Mouse (Mus musculus) heart, postnatal 10 days (tissue): ENCODE measurements around the gene Mov10. TPM values are rescaled to one million over a fixed set of nuclear protein-coding genes. Genes with fewer than 3 reads are reported as not detected.

Source experiments
- DNase-seq, 2 experiments: peaks; one replicate each; pipeline ENCODE4 v3.0.0; 2021
- intact Hi-C: fragments of 180-260 bp; cut with DNase I; formaldehyde crosslinking; loops from one replicate; pipeline ENCODE4 v1.15.1; 2025
- total RNA-seq, 2 experiments: library from RNA; stranded (reverse); gene quantifications; 2 replicates each; pipeline ENCODE4 v1.2.3; 2021

Gene Mov10
- total RNA-seq, 2 experiments from 2014 or later = 10.3 to 14.6 TPM

- no peak for DNase-seq
- intact Hi-C loops = no loop called here
Observed at GRCm38 (mm10) chr3:104812254-104812653, 6.1 kb downstream of the Mov10 start.

- DNase-seq = no peak
- intact Hi-C loops = no loop called here
Observed at GRCm38 (mm10) chr3:104811752-104812151, 6.6 kb downstream of the Mov10 start.

DNA sequence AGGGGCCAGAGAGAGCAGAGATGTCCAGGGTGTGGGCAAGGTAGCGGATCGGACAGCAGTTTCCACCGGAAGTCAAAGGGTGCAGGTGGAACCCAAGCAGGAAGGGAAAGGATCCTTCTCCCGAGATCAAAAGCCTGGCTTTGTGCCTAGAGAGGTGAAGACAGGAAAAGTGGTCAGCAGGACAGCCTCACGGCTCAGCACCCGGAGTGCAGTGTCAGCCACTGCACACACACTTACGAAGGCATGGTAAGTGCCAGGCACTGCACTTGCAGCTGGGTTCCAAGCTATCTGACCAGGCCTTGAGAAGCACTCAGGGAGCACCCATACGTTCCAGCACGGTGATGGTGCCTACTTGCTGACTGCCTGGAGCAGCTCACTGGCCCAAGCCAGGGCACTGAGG lies 12.8 kb downstream of the Mov10 start:
- DNase-seq = peak in 1 of 2 experiments; percentile 58
- intact Hi-C loops = no loop called here

DNA sequence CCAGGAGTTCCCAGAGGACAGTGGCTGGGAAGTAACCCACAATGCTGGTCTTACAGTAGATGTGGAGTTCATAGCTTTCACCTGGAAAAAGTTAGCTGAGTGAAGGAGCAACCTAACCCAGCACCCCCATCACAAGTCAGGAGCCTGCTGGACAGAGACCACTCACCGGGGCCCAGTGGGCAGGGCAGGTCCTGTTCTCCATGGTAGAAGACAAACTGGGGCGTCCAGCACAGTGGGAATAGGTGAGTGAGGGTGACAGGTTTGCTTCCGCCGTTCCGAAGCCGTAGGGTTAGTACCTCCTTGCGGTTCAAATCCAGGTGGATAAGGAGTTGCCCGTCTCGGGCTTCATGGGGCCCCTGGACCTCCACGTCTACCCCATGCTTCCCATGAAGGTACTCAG lies 14.1 kb downstream of the Mov10 start:
- intact Hi-C loops = no loop called here
- DNase-seq = no peak

GRCm38 (mm10) chr3:104801481-104801880 lies 16.9 kb downstream of the Mov10 start:
- no peak for DNase-seq
- intact Hi-C loops = no loop called here

GRCm38 (mm10) chr3:104800681-104801080 lies 17.7 kb downstream of the Mov10 start:
- intact Hi-C loops = no loop called here
- no peak for DNase-seq

DNA sequence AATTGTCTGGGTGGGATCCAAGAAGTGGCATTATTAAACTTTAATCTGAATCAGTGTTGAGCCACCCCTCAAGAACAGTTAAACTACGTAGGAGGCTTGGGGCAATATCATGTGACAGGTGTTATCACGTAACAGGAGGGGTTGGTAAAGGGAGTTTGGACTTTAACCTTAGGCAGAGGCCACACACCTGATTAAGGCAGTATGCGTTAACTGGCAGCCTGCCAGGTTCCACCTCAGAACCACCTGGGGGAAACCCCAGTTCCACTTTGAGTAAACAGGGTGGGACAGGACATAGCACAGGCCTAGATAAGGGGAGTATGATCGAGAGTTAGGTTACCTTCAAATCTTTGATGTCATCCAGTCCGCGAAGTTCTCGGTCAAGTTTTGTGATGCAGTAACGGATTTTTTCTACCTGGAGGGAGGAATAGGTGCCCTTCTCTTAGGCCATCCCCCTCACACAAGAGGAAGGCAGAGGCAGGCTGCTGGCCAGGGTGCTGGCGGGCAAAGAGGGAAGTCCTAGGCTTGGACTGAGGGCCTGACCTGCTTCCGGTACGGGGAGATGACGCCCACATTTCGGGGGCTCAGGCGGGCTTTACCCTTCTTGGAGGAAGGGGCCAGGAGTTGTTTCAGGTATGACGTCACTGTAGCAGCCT lies 21.8 kb downstream of the Mov10 start:
- DNase-seq = no peak
- intact Hi-C loops = loop anchor here (2.0 kb wide), 1 partner anchor 20 kb away; no protein-coding TSS in a partner anchor

DNA sequence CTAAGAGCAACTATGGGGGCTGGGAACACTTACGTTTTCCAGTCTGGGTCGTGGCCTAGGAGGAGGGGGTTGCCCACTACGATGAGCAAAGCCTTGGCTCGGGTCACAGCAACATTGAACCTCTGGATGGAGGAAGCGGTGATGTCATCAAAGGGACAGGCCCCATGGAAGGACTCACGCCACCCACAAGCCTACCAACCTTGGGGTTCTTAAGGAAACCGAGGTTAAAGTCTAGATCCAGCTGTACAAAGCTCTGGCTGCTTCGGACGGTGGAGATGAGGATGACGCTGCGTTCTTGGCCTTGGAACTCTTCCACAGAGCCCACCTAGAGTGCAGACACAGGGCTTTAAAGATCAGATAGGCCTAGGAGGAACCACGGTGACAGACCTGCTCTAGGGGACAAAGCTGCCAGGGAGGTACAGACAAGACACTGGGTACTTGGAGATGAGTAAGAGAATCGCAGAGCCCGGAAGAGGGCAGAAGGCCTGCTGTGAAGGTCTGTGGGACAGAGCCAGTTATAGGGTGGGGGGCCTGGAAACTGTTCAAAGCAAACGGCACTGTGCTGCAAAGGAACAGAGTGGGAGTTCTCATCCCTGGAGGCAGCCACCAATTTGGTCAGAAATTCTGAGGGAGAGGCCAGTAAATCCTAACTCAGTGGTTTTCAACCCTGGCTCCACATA lies 22.6 kb downstream of the Mov10 start:
- intact Hi-C loops = loop anchor here (2.0 kb wide), 1 partner anchor 21 kb away; no protein-coding TSS in a partner anchor
- no peak for DNase-seq

DNA sequence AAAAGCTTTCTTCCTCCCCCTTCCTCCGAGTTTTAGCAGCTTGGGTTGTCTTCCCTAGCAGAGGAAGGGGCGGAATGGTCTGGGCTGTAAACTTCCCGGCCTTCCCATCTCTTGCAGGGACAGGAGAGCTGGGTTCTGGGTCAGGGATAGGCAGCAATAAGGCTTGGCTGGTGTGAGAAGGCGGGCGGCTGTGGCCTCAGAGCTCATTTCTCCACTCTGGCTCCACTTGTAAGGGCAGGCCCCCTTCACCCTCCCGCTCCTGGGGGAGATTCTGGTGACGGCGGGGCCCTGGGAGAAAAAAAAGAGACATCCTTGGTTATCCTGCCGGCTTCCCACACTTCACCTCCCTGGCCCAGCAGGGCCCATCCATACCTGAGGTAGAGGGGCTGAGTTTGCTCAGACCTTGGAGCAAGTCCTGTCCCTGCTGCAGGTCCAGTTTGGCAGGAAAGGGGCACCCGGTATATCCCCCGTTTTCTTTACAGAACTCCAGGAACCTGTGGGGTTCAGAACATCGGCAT lies 23.4 kb downstream of the Mov10 start:
- intact Hi-C loops = no loop called here
- DNase-seq = no peak

DNA sequence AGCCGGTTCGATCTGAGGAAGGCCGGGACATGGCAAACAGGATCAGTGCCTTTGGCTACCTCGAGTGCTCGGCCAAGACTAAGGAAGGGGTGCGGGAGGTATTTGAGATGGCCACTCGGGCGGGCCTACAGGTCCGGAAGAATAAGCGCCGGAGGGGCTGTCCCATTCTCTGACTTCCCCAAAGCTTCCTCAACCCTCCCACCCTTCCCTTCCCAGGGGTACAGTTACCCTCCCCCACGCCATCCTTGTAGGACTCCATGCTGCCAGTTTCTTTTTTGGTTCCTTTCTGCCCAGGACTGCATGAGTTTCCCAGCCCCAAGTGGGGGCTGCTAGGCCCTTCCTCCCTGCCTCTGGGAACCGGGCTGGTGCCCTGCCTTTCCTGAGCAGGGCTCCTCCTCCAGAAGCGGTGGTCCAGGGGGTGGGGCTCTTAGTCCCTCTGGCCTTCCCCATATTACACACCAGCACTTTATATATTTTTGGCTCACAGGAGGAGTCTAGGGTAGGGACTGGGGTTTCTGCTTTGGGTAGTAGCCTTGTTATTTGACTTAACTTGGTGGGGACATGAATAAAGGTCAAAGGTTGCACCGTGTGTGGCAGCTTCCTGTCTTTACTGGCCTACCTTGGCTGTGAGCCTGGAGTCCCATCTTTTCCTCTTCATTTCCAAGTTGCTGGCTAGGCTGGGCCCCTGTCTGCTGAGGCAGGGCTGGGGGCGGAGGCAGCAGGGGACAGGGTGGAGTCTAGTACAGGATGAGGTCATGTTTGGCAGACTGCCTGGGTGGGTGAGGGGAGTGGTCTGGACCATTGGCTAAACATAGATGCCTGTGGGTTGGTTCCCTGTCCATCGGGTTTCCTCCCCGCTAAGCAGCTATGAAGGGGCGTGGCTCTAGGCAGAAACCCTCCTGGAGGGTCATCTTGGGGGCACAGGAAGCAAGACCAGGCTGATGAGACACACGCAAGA lies 24.2 kb downstream of the Mov10 start:
- intact Hi-C loops = no loop called here
- DNase-seq = peak; percentile 98 to 99

- intact Hi-C loops = no loop called here
Observed at GRCm38 (mm10) chr3:104792360-104793270, 25.7 kb downstream of the Mov10 start.

DNA sequence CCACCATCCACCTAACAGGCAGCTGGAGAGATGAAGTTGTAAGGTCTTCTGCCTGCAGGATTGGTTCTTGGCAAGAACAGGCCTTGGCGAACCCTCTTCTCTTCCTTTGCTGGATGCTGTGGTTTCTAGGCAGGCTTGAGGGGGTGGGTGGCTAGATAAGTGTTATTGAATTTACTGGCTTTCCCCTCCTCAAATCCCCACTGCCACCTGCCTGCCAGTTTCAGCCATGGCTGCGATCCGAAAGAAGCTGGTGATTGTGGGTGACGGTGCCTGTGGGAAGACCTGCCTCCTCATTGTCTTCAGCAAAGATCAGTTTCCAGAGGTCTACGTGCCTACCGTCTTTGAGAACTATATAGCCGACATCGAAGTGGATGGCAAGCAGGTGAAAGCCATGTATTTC lies 26.7 kb downstream of the Mov10 start:
- DNase-seq = no peak
- intact Hi-C loops = no loop called here

More at GRCm38 (mm10) chr3:104792360-104793270, 25.7 kb downstream of the Mov10 start:
- DNase-seq = no peak

DNA sequence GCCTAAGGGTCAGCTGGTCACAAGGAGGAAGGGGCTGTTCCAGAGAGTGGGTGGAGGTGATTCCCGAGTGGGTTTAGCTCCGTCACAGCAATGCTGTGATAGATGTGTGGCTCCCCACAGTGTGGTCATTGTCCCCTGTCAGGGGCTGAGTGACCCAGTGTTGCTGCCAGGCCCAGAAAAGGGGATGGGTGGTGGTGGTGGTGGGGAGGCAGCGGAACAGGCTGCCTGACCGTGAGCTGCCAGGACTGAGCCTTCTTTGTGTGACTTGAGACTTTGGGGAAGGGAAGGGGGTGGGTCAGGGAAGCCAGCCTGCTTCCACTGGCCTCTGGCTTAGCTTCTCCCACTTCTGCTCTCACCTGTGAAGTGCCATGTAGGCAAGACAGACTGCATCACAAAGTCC lies 27.3 kb downstream of the Mov10 start:
- no peak for DNase-seq
- intact Hi-C loops = no loop called here

DNA sequence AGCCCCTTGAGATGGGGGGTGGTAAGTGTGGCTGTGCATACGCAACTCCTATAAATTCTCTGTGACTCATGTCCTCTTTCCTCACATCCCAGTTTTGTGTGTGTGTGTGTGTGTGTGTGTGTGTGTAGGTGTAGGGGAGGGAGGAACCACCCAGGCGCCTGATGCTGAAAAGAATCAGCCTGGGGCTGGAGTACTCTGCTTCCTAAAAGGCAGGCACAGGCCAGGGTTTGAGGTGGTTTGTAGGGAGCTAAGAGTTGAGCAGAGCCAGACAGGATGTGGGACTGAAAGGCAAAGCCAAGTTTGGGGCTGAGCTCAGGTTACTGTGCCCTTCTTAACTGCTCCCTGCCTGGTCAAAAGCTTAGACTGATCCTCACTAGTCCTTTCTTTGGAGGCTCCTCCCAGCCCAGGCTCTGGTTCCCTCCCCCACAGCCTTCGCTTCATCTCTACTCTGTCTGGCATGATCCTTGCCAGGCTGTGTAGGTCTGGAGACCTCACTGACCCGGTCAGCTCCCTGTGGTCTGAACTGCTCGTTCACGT lies 27.9 kb downstream of the Mov10 start:
- intact Hi-C loops = loop anchor here (1.0 kb wide), 1 partner anchor 28 kb away; the partner anchor contains the start of gene Mov10
- DNase-seq = peak; percentile 70 to 71

GRCm38 (mm10) chr3:104789822-104790221 lies 28.5 kb downstream of the Mov10 start:
- DNase-seq = peak; percentile 76 to 78
- intact Hi-C loops = loop anchor here (1.0 to 5.0 kb wide), 4 partner anchors 28 to 269 kb away; partner anchors contain the start of genes Capza1, Mov10 and St7l

- peak in 1 of 2 experiments; percentile 61 for DNase-seq
- intact Hi-C loops = loop anchor here (2.0 to 5.0 kb wide), 3 partner anchors 76 to 270 kb away; partner anchors contain the start of genes Capza1 and St7l
Observed at GRCm38 (mm10) chr3:104789312-104789605, 29.1 kb downstream of the Mov10 start.

DNA sequence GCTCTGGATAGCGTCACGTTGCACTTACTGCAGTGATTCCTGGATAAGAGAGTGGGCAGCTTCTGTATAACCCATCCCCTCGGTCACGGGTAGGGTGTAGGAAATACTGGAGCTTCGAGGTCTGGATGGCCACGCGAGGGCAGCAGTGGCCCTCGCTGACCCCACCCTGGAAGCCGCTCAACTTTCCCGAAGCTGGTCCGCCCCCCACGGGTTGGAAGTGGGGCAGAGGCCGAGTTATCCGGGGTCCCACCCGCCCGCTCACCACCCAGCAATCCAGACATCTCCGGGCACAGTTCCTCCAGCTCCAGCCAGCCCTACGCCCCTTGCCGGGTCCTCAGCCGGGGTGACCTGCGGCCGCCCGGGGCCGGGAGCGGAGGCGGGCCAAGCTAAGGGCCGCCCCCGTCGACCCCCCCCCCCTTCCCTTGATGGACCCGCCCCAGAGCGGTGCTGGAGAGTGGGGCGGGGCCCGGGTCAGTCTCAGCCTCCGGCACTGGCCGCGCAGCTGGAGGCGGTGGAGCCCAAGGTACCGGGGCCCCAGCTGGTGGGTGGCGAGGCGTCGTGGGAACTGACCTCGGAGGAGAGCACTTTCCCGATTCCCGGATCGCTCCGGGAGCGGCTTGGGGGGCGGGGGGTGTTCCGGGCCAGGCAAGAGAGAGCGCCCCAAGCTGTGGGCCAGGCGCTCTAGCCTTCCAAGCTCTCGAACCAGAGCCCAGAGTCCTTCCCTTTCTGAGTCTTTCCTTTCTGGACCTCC lies 29.6 kb downstream of the Mov10 start:
- peak; percentile 92 to 94 for DNase-seq
- intact Hi-C loops = loop anchor here (2.0 to 5.0 kb wide), 3 partner anchors 76 to 270 kb away; partner anchors contain the start of genes Capza1 and St7l

- DNase-seq = no peak
- intact Hi-C loops = loop anchor here (2.0 to 5.0 kb wide), 3 partner anchors 77 to 271 kb away; partner anchors contain the start of genes Capza1 and St7l
Observed at GRCm38 (mm10) chr3:104788075-104788474, 30.3 kb downstream of the Mov10 start, which contains the start of gene Rhoc. Gene Rhoc, plus strand, starts transcription at chr3:104788375.
